Mouse (Mus musculus): ENCODE results near the gene Ssh2.

- no peak for TF ChIP-seq CHD2 (IDR thresholded peaks at IDR 0.05; ENCODE audit: low read depth, low read length)
- no peak for TF ChIP-seq HCFC1 (IDR thresholded peaks at IDR 0.05; ENCODE audit: borderline replicate concordance, insufficient read depth, low read length)
- TF ChIP-seq MAFK (IDR thresholded peaks at IDR 0.05; ENCODE audit: insufficient read depth, low read depth, low read length), result no peak
- no peak for TF ChIP-seq ZNF384 (IDR thresholded peaks at IDR 0.05; ENCODE audit: low read depth, low read length)
Measured at GRCm38 (mm10) chr11:77194762-77195161, 21.3 kb upstream of the Ssh2 start.

Measured in ES-E14 (cell line).